Mouse (Mus musculus) testis, adult 2 months (tissue): Measurements from ENCODE around the gene Apobec4. TPM values are rescaled to one million over a fixed set of nuclear protein-coding genes. Genes with fewer than 3 reads are reported as not detected.

ENCODE experiments used
- H3K27ac ChIP-seq: fragments of 200-500 bp; 2 replicates; pipeline ENCODE4 v1.5.1; 2012; ENCODE audit warnings: low read depth, low read length; ENCODE audit not compliant: control insufficient read depth, insufficient read depth
- H3K27me3 ChIP-seq: fragments of 200-500 bp; 2 replicates; pipeline ENCODE4 v1.6.1; 2012; ENCODE audit warnings: mild to moderate bottlenecking, low read length, moderate library complexity; ENCODE audit not compliant: control insufficient read depth, insufficient read depth
- H3K36me3 ChIP-seq: fragments of 200-500 bp; 2 replicates; pipeline ENCODE4 v1.6.1; 2012; ENCODE audit warnings: mild to moderate bottlenecking, low read length; ENCODE audit not compliant: control insufficient read depth, insufficient read depth
- H3K4me1 ChIP-seq: fragments of 200-500 bp; 2 replicates; pipeline ENCODE4 v1.6.1; 2012; ENCODE audit warnings: low read length; ENCODE audit not compliant: control insufficient read depth, insufficient read depth
- H3K4me3 ChIP-seq: fragments of 200-500 bp; 2 replicates; pipeline ENCODE4 v1.5.1; 2012; ENCODE audit warnings: low read depth, mild to moderate bottlenecking, low read length, moderate library complexity, mixed read lengths; ENCODE audit not compliant: control insufficient read depth
- CTCF ChIP-seq: fragments of 200-500 bp; IDR thresholded peaks from 2 replicates; pipeline ENCODE4 v1.5.1; 2012; ENCODE audit warnings: low read depth, mild to moderate bottlenecking, inconsistent platforms, low read length, moderate library complexity; ENCODE audit not compliant: control insufficient read depth, insufficient read depth, insufficient replicate concordance
- POLR2A ChIP-seq: fragments of 200-500 bp; IDR thresholded peaks from 2 replicates; pipeline ENCODE4 v1.6.1; 2012; ENCODE audit warnings: low read depth, mild to moderate bottlenecking, inconsistent platforms, low read length, moderate library complexity; ENCODE audit not compliant: control insufficient read depth
- polyA plus RNA-seq: library from polyadenylated mRNA; depleted of rRNA; stranded (reverse); fragments of >200 nt; gene quantifications from 2 replicates; pipeline ENCODE4 v1.2.3, GENCODE M21; 2012; rRNA removed

The Apobec4 gene
- polyA plus RNA-seq, result 51.5 and 62.1 TPM in 2 replicates

GRCm38 (mm10) chr1:152750312-152750965 lies at the start of gene Apobec4:
Gene Apobec4, plus strand, starts transcription at chr1:152750551.
- Histone ChIP-seq H3K27ac (no peak within 1 kb of the TSS), H3K4me1 (peaks cover 2% of the 10 kb centered on the region; the same call in 1 of the 2 replicates), H3K27me3 (no peaks in the 10 kb centered on the region), H3K36me3 (no peaks in the 10 kb centered on the region), H3K4me3 (peak within 1 kb of the TSS; percentile 82)
- no peak for TF ChIP-seq CTCF
- no peak for TF ChIP-seq POLR2A

- Histone ChIP-seq H3K4me1 (no peaks in the 10 kb centered on the region), H3K27ac (no peak overlapping the region), H3K27me3 (no peaks in the 10 kb centered on the region), H3K36me3 (no peaks in the 10 kb centered on the region), H3K4me3 (no peak overlapping the region)
- TF ChIP-seq POLR2A (no peak), CTCF (no peak)
These were observed 49.3 kb upstream of the Apobec4 start for GRCm38 (mm10) chr1:152701066-152701465.

- no peaks in the 10 kb centered on the region for H3K36me3 ChIP-seq
- H3K4me3 ChIP-seq, result no peak overlapping the region
- H3K4me1 ChIP-seq, result no peaks in the 10 kb centered on the region
- peak overlapping the region; percentile 30; the same call in 1 of the 2 replicates for H3K27ac ChIP-seq
- no peak for TF ChIP-seq CTCF
- TF ChIP-seq POLR2A, result no peak
- no peaks in the 10 kb centered on the region for H3K27me3 ChIP-seq
These were observed 47.4 kb upstream of the Apobec4 start for GRCm38 (mm10) chr1:152702920-152703319.

GRCm38 (mm10) chr1:152703941-152704340 lies 46.4 kb upstream of the Apobec4 start:
- no peak overlapping the region for H3K4me3 ChIP-seq
- TF ChIP-seq CTCF (no peak), POLR2A (no peak)
- peak overlapping the region; percentile 1; the same call in 1 of the 2 replicates for H3K27ac ChIP-seq
- no peaks in the 10 kb centered on the region for H3K4me1 ChIP-seq
- no peaks in the 10 kb centered on the region for H3K36me3 ChIP-seq
- H3K27me3 ChIP-seq, result no peaks in the 10 kb centered on the region; the same call in 1 of the 2 replicates

GRCm38 (mm10) chr1:152707560-152707959 lies 42.8 kb upstream of the Apobec4 start:
- no peaks in the 10 kb centered on the region; the same call in 1 of the 2 replicates for H3K27me3 ChIP-seq
- no peak overlapping the region for H3K27ac ChIP-seq
- no peaks in the 10 kb centered on the region for H3K36me3 ChIP-seq
- TF ChIP-seq POLR2A (no peak), CTCF (no peak)
- no peak overlapping the region for H3K4me3 ChIP-seq
- H3K4me1 ChIP-seq, result no peaks in the 10 kb centered on the region

- Histone ChIP-seq H3K4me1 (no peaks in the 10 kb centered on the region), H3K27ac (no peak overlapping the region), H3K4me3 (no peak overlapping the region), H3K36me3 (no peaks in the 10 kb centered on the region), H3K27me3 (no peaks in the 10 kb centered on the region; the same call in 1 of the 2 replicates)
- TF ChIP-seq CTCF, result no peak
- no peak for TF ChIP-seq POLR2A
These were observed 39.3 kb upstream of the Apobec4 start for GRCm38 (mm10) chr1:152711037-152711436.

GRCm38 (mm10) chr1:152713924-152714323 lies 36.4 kb upstream of the Apobec4 start:
- no peak overlapping the region for H3K27ac ChIP-seq
- H3K4me1 ChIP-seq, result no peaks in the 10 kb centered on the region
- H3K4me3 ChIP-seq, result no peak overlapping the region
- H3K36me3 ChIP-seq, result no peaks in the 10 kb centered on the region
- TF ChIP-seq POLR2A (no peak), CTCF (no peak)
- H3K27me3 ChIP-seq, result no peaks in the 10 kb centered on the region; the same call in 1 of the 2 replicates
